Mouse (Mus musculus) CH12.LX (cell line): ENCODE measurements around the gene Olfr921. TPM values are rescaled to one million over a fixed set of nuclear protein-coding genes. Genes with fewer than 3 reads are reported as not detected.

Source experiments
- DNase-seq: peaks from one replicate; pipeline ENCODE4 v3.0.0-alpha.2; 2013; ENCODE audit errors: extremely low read depth
- H3K27ac ChIP-seq: 2 replicates; pipeline ENCODE4 v1.5.1; 2012; ENCODE audit warnings: low read depth, mild to moderate bottlenecking, control low read depth, moderate library complexity; ENCODE audit not compliant: insufficient read depth
- H3K27me3 ChIP-seq: replicated peaks from 2 replicates; pipeline ENCODE3; 2012; ENCODE audit warnings: inconsistent platforms
- H3K36me3 ChIP-seq, 2 experiments: replicated peaks in 1 of 2; 2 replicates each; pipeline versions ENCODE3 to v1.6.1; 2012; ENCODE audit warnings: inconsistent platforms in 1 of 2, low read length in 1 of 2, mild to moderate bottlenecking in 1 of 2, mixed read lengths in 1 of 2, moderate library complexity in 1 of 2; ENCODE audit not compliant: control insufficient read depth in 1 of 2, insufficient read depth in 1 of 2
- H3K4me1 ChIP-seq, 2 experiments: 2 replicates each; pipeline ENCODE4 v1.6.1; 2012; ENCODE audit warnings: inconsistent platforms in 1 of 2, moderate library complexity in 1 of 2; ENCODE audit not compliant: insufficient read depth in 2 of 2, control insufficient read depth in 1 of 2
- H3K4me2 ChIP-seq: 2 replicates; pipeline ENCODE4 v1.6.1; 2012; ENCODE audit warnings: low read depth, mild to moderate bottlenecking, control low read depth; ENCODE audit not compliant: poor library complexity, insufficient read depth, severe bottlenecking
- H3K4me3 ChIP-seq, 3 experiments: fragments of 150-350 bp in 1 of 3; sonication (generic) in 1 of 3; replicated peaks in 1 of 3; 2 replicates each; pipeline versions ENCODE3 to v1.5.1; 2011 to 2012; ENCODE audit warnings: low read depth in 2 of 3, low read length in 2 of 3, mild to moderate bottlenecking in 2 of 3, moderate library complexity in 2 of 3, control low read depth in 1 of 3, improper control_type of control experiment in 1 of 3, inconsistent platforms in 1 of 3, mixed read lengths in 1 of 3; ENCODE audit not compliant: poor library complexity in 1 of 3
- H3K79me2 ChIP-seq: replicated peaks from 2 replicates; pipeline ENCODE4 v1.6.1; 2012; ENCODE audit warnings: mild to moderate bottlenecking, moderate library complexity; ENCODE audit not compliant: control insufficient read depth, poor library complexity, insufficient read depth, severe bottlenecking; ENCODE audit errors: extremely low read depth
- H3K9ac ChIP-seq: 2 replicates; pipeline ENCODE4 v1.6.1; 2012; ENCODE audit warnings: low read depth, mild to moderate bottlenecking, control low read depth, moderate library complexity; ENCODE audit not compliant: insufficient read depth
- H3K9me3 ChIP-seq: replicated peaks from 2 replicates; pipeline ENCODE3; 2012; ENCODE audit warnings: low read length, inconsistent platforms, mixed read lengths
- BHLHE40 ChIP-seq: IDR thresholded peaks from 2 replicates; pipeline ENCODE4 v1.6.1; 2011; ENCODE audit warnings: mild to moderate bottlenecking, low read depth, low read length, improper control_type of control experiment
- CHD1 ChIP-seq: IDR thresholded peaks from 2 replicates; pipeline ENCODE4 v1.6.1; 2012; ENCODE audit warnings: low read depth, low read length, improper control_type of control experiment, inconsistent platforms
- CHD2 ChIP-seq: IDR thresholded peaks from 2 replicates; pipeline ENCODE4 v1.6.1; 2011; ENCODE audit warnings: low read length, improper control_type of control experiment
- CTCF ChIP-seq, 2 experiments: IDR thresholded peaks in 1 of 2; conservative IDR thresholded peaks in 1 of 2; 2 replicates each; pipeline ENCODE4 v1.5.1; 2011 to 2012; ENCODE audit warnings: low read depth in 2 of 2, low read length in 2 of 2, improper control_type of control experiment in 1 of 2, inconsistent platforms in 1 of 2, mild to moderate bottlenecking in 1 of 2, moderate library complexity in 1 of 2
- E2F4 ChIP-seq: IDR thresholded peaks from 2 replicates; pipeline ENCODE4 v1.6.1; 2011; ENCODE audit warnings: low read depth, low read length, improper control_type of control experiment; ENCODE audit not compliant: insufficient replicate concordance
- ETS1 ChIP-seq: conservative IDR thresholded peaks from 2 replicates; pipeline ENCODE4 v1.6.1; 2012; ENCODE audit warnings: low read depth, mild to moderate bottlenecking, inconsistent platforms, low read length, improper control_type of control experiment, moderate library complexity
- HCFC1 ChIP-seq: IDR thresholded peaks from 2 replicates; pipeline ENCODE4 v1.6.1; 2012; ENCODE audit warnings: low read depth, mild to moderate bottlenecking, inconsistent platforms, low read length, improper control_type of control experiment
- IRF4 ChIP-seq: IDR thresholded peaks from 2 replicates; pipeline ENCODE4 v1.6.1; 2014; ENCODE audit warnings: low read depth, mild to moderate bottlenecking, inconsistent platforms, low read length, improper control_type of control experiment
- KAT2A ChIP-seq: IDR thresholded peaks from 2 replicates; pipeline ENCODE4 v1.6.1; 2012; ENCODE audit warnings: low read length, improper control_type of control experiment, inconsistent platforms; ENCODE audit not compliant: insufficient replicate concordance
- MAX ChIP-seq: IDR thresholded peaks from 2 replicates; pipeline ENCODE4 v1.6.1; 2011; ENCODE audit warnings: low read length, improper control_type of control experiment
- MYC ChIP-seq: IDR thresholded peaks from 2 replicates; pipeline ENCODE4 v1.6.1; 2011; ENCODE audit warnings: low read depth, mild to moderate bottlenecking, improper control_type of control experiment, low read length
- NELFE ChIP-seq: IDR thresholded peaks from 2 replicates; pipeline ENCODE4 v1.6.1; 2011; ENCODE audit warnings: low read depth, low read length, improper control_type of control experiment
- NRF1 ChIP-seq: IDR thresholded peaks from 2 replicates; pipeline ENCODE4 v1.6.1; 2014; ENCODE audit warnings: low read depth, mild to moderate bottlenecking, inconsistent platforms, low read length, improper control_type of control experiment, moderate library complexity
- PAX5 ChIP-seq: IDR thresholded peaks from 2 replicates; pipeline ENCODE4 v1.6.1; 2012; ENCODE audit warnings: low read length, inconsistent platforms, mixed read lengths
- POLR2A ChIP-seq: IDR thresholded peaks from 2 replicates; pipeline ENCODE4 v1.6.1; 2011; ENCODE audit warnings: low read depth, mild to moderate bottlenecking, improper control_type of control experiment, low read length
- SMC3 ChIP-seq: IDR thresholded peaks from 2 replicates; pipeline ENCODE4 v1.6.1; 2011; ENCODE audit warnings: low read depth, low read length, improper control_type of control experiment
- TBP ChIP-seq: conservative IDR thresholded peaks from 2 replicates; pipeline ENCODE4 v1.6.1; 2011; ENCODE audit warnings: low read depth, low read length, improper control_type of control experiment
- USF1 ChIP-seq: IDR thresholded peaks from 2 replicates; pipeline ENCODE4 v1.6.1; 2014; ENCODE audit warnings: low read depth, mild to moderate bottlenecking, inconsistent platforms, low read length, improper control_type of control experiment
- USF2 ChIP-seq: conservative IDR thresholded peaks from 2 replicates; pipeline ENCODE4 v1.6.1; 2011; ENCODE audit warnings: low read depth, low read length, improper control_type of control experiment
- ZC3H11A ChIP-seq: IDR thresholded peaks from 2 replicates; pipeline ENCODE4 v1.6.1; 2012; ENCODE audit warnings: low read depth, mild to moderate bottlenecking, inconsistent platforms, low read length, improper control_type of control experiment
- ZKSCAN1 ChIP-seq: IDR thresholded peaks from 2 replicates; pipeline ENCODE4 v1.6.1; 2012; ENCODE audit warnings: low read depth, inconsistent platforms, low read length, improper control_type of control experiment, borderline replicate concordance
- ZMIZ1 ChIP-seq: IDR thresholded peaks from 2 replicates; pipeline ENCODE4 v1.6.1; 2012; ENCODE audit warnings: low read depth, mild to moderate bottlenecking, inconsistent platforms, low read length, improper control_type of control experiment
- dilution Hi-C: fragments of 300-500 bp; cut with MboI; formaldehyde crosslinking; loops from 2 replicates; pipeline ENCODE4 v1.14.3; 2020; ENCODE audit warnings: low sequenced_read_pairs; ENCODE audit not compliant: extremely low pct_unique_long_range_greater_than_20kb, extremely low pct_ligation_motif_present
- in situ Hi-C: fragments of 300-500 bp; cut with MboI; formaldehyde crosslinking; loops from 3 replicates; pipeline ENCODE4 v1.14.3; 2019; ENCODE audit warnings: low sequenced_read_pairs, low pct_ligation_motif_present, low pct_unique_long_range_greater_than_20kb, mixed read lengths
- polyA plus RNA-seq: library from polyadenylated mRNA; unstranded; fragments of >175 nt; gene quantifications from 2 replicates; pipeline ENCODE4 v1.2.1, GENCODE M21; 2012; ENCODE audit warnings: low read depth; ENCODE audit not compliant: insufficient read length
- total RNA-seq, 2 experiments: library from RNA; depleted of rRNA; stranded (reverse); fragments of 300-350 nt in 1 of 2; fragments of >200 nt in 1 of 2; gene quantifications; 2 replicates each; pipeline ENCODE4 v1.2.3; 2012 to 2014

The Olfr921 gene
- total and polyA plus RNA-seq, 3 experiments, result not detected

GRCm38 (mm10) chr9:38814314-38814713, 41.4 kb downstream of the Olfr921 start, which contains the start of gene Olfr922:
Olfr922 (plus strand) TSS chr9:38814614.
- no peak within 1 kb of the TSS for H3K27ac ChIP-seq
- TF ChIP-seq TBP (no peak), SMC3 (no peak), NELFE (no peak), KAT2A (no peak), MAX (no peak), CHD1 (no peak), MYC (no peak), ZKSCAN1 (no peak), PAX5 (no peak), ETS1 (no peak), POLR2A (no peak), E2F4 (no peak), USF1 (no peak), IRF4 (no peak), NRF1 (no peak), CHD2 (no peak), USF2 (no peak), ZC3H11A (no peak), HCFC1 (no peak), ZMIZ1 (no peak)
- TF ChIP-seq, all 38 proteins: peak for 0
- Histone ChIP-seq H3K4me2 (no peak within 1 kb of the TSS), H3K4me1 (no peaks in the 10 kb centered on the region), H3K4me3 (no peak within 1 kb of the TSS), H3K27me3 (no peaks in the 10 kb centered on the region), H3K9me3 (no peaks in the 10 kb centered on the region), H3K36me3 (no peaks in the 10 kb centered on the region), H3K79me2 (no peaks in the 10 kb centered on the region), H3K9ac (no peak within 1 kb of the TSS)
- in situ Hi-C loops (no loop called here), dilution Hi-C loops (no loop called here)
- DNase-seq, result no peak

GRCm38 (mm10) chr9:38815458-38815986, 42.7 kb downstream of the Olfr921 start:
- H3K79me2 ChIP-seq, result no peaks in the 10 kb centered on the region
- no peak overlapping the region for H3K4me2 ChIP-seq
- TF ChIP-seq CHD2 (no peak), BHLHE40 (no peak), KAT2A (no peak), PAX5 (no peak), CTCF (conservative IDR thresholded peaks at IDR 0.05 in 1 of 2, IDR thresholded peaks at IDR 0.05 in 1 of 2; ENCODE audit: low read depth in 2 of 2, low read length in 2 of 2) (no peak)
- TF ChIP-seq, all 38 proteins: peak for 0
- no peak overlapping the region for H3K9ac ChIP-seq
- no peaks in the 10 kb centered on the region for H3K9me3 ChIP-seq
- H3K27ac ChIP-seq, result no peak overlapping the region
- H3K36me3 ChIP-seq, result no peaks in the 10 kb centered on the region
- DNase-seq, result no peak
- no peaks in the 10 kb centered on the region for H3K27me3 ChIP-seq
- dilution Hi-C loops, result no loop called here
- in situ Hi-C loops, result no loop called here
- H3K4me3 ChIP-seq, result no peak overlapping the region
- H3K4me1 ChIP-seq, result no peaks in the 10 kb centered on the region
